Mouse (Mus musculus): ENCODE measurements at regions not wholly inside any gene's neighbourhood (a gene's known extent, or its start where the extent isn't known, plus 50 kb on each side); places are given as distances from the start of the nearest gene placed in this dataset.

DNA sequence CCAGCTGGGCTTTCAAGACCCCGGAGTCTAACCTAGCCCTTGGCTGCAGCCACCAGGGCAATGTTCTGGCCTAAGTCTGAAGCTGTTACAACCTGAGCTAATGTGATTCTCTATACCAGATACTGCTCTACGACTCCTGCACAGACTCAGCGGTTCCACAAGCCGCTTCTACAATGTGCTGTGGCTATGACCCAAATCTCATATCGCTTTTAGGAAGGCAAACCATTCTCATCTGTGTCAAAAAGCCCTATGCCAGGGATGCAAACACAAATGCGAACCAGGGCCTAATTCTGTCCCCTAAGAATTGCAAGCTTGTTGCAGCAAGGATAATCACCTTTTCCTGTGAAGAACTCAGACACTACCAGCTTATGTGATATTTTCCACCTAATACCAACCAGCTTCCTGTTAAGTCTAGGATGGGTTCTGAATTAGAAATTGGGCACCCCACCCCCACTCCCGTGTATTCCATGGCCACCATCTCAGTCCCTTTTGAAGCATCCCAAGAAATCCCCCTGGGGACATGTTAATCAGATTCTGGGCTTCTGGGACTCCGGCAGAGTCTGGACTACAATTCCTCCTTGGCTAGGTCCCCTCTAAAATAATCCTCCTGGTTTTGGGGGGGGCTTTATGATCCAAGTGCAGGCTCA, 182.8 kb downstream of the Sox11 start:
- Histone ChIP-seq H3K9ac (ENCODE audit: low read depth, low read length) (peak overlapping the region; percentile 36), H3K36me3 (ENCODE audit: control insufficient read depth, insufficient read depth, low read length) (no peaks in the 10 kb centered on the region), H3K4me3 (ENCODE audit: low read length) (peak overlapping the region; percentile 27), H3K27me3 (replicated peaks; ENCODE audit: control insufficient read depth, insufficient read depth, low read length) (no peaks in the 10 kb centered on the region), H3K27ac (ENCODE audit: low read depth, low read length) (0 out of 2 replicates have a peak overlapping the region, but pooled peaks have one; percentile 0), H3K9me3 (ENCODE audit: control insufficient read depth, low read length) (no peaks in the 10 kb centered on the region), H3K4me1 (ENCODE audit: control insufficient read depth, insufficient read depth, low read depth, low read length) (peaks cover 9% of the 10 kb centered on the region), H3K4me2 (ENCODE audit: low read length) (peak overlapping the region; percentile 37)
- WGBS: 60% methylated on average over 8 of the region's 8 CpGs
- ATAC-seq: no peak

DNA sequence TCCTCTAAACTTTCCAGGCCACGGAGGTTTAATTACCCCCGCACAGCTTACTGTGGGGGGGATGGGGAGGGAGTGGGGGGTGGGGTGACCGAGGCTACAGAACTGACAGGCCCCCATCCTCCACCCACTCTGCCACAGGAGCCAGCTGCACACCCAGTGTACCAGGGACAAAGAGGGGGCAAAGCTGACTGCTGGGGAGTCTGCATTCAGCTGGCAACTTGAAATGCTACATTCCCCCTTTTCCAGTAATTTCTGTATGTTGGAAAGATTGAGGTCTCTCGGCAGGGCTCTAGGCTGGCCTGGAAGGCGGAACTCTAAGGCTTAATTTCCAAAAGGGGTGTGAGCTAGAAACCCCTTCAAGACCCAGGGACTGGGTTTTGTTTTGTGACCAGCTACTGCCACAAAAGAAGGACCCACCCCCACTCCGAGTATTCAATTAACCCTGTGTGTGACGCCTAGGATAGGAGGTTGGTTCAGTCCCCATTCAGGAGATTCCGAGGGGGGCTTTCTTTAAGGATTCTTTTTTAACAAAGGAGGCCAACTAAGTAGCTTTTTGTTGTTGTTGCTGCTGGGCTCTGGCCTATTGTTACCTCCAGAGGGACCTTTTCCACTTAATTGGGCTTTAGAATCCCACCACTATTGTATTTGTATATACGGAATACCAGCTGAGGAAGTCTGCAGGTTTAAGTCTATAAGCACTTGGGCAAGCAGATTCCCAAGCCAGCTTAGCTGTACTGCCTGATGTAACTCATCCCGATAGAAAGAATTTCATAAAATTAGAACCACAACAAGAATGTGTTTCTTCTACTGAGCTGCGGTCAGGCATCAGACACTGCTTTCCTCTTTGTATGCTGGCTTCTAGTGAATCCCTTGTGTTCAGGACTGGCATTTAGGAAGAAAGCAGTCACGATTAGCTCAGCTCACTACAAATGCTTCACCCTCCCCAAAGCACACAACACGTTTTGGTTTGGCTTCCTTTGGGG, 191.2 kb downstream of the Sox11 start:
- WGBS: 13% methylated on average over 13 of the region's 13 CpGs
- Histone ChIP-seq H3K9ac (ENCODE audit: low read depth, low read length) (no peak overlapping the region), H3K4me1 (ENCODE audit: control insufficient read depth, insufficient read depth, low read depth, low read length) (peaks cover 15% of the 10 kb centered on the region), H3K4me3 (ENCODE audit: low read length) (no peak overlapping the region), H3K9me3 (ENCODE audit: control insufficient read depth, low read length) (no peaks in the 10 kb centered on the region), H3K36me3 (ENCODE audit: control insufficient read depth, insufficient read depth, low read length) (no peaks in the 10 kb centered on the region), H3K27ac (ENCODE audit: low read depth, low read length) (peak overlapping the region; percentile 44), H3K27me3 (replicated peaks; ENCODE audit: control insufficient read depth, insufficient read depth, low read length) (no peaks in the 10 kb centered on the region), H3K4me2 (ENCODE audit: low read length) (no peak overlapping the region)
- ATAC-seq: peak; percentile 57; the same call in 1 of the 2 replicates

DNA sequence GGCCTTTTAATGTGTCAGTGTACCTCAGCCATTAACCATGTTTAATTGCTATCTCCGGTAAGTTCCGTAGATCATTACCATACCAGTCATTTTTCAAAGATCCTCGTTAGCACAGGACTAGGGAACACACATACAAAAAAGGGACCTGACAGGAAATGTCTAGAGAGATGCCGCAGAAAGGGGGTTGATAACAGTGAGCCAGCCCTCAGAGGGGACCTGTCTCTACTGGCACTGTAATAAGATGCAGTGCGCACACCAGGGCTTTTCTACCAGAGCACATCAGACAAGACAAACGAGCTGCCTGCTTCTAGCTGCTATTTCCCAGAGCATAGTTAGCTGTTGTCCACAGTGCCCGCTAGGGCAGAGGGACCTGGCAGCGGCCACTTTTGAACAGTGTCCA, 199.1 kb downstream of the Sox11 start:
- peaks cover 17% of the 10 kb centered on the region for H3K4me1 ChIP-seq (ENCODE audit: control insufficient read depth, insufficient read depth, low read depth, low read length)
- H3K9me3 ChIP-seq (ENCODE audit: control insufficient read depth, low read length): no peaks in the 10 kb centered on the region
- 40% methylated on average over 8 of the region's 8 CpGs for WGBS
- no peak overlapping the region for H3K9ac ChIP-seq (ENCODE audit: low read depth, low read length)
- H3K36me3 ChIP-seq (ENCODE audit: control insufficient read depth, insufficient read depth, low read length): no peaks in the 10 kb centered on the region
- H3K4me2 ChIP-seq (ENCODE audit: low read length): no peak overlapping the region
- 0 out of 2 replicates have a peak overlapping the region, but pooled peaks have one; percentile 29 for H3K27ac ChIP-seq (ENCODE audit: low read depth, low read length)
- H3K27me3 ChIP-seq (replicated peaks; ENCODE audit: control insufficient read depth, insufficient read depth, low read length): no peaks in the 10 kb centered on the region
- peak; percentile 70 for ATAC-seq
- H3K4me3 ChIP-seq (ENCODE audit: low read length): no peak overlapping the region

DNA sequence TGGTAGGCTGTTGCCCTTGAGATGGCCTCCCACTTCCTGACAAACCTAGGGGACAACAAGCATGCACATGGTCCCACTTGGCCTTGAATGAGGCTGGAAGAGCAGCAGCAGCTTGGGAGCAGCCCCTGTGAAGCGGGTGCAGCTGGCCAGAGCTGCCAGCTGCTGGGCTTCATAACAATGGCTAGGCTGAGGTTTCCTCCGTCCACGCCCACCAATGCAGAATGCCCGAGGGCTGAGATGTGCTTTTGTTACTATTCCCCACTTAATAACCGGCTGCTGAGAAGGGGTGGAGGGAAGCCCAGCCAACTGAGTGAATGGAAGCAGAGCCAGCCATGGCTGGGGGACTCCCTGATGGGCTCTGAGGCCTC, 202.1 kb downstream of the Sox11 start:
- H3K4me1 ChIP-seq (ENCODE audit: control insufficient read depth, insufficient read depth, low read depth, low read length): peaks cover 25% of the 10 kb centered on the region
- peak overlapping the region; percentile 35; the same call in 1 of the 2 replicates for H3K9ac ChIP-seq (ENCODE audit: low read depth, low read length)

DNA sequence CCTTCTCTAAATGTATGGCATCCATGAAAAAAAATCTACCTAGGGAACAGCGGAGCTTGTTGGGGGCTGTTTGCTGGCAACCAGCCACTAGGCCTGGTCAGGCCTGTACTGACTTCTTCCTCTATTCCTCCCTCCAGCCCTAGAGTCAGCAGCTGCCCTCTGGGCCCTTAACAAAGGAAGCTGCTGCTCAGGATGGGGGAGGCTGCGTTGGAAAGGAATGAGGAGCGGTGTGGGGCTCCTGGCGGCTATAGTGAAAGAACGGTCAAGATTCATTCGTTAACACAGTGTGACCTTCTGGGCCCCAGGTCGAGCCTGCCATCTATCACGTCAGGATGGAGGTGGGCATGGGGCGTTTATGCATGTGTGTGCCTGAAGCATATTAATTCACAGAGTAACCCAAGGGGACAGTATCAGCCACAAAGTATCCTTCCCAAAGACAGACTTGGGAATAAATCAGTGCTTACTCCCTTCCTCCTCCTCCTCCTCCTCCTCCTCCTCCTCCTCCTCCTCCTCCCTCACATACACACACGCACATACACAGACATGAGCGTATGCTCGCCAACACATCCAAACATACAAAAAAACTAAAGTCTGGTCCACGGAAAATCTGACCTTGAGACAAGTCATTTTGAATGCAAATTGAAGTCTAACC, 202.6 kb downstream of the Sox11 start:
- Histone ChIP-seq H3K4me2 (ENCODE audit: low read length) (no peak overlapping the region), H3K36me3 (ENCODE audit: control insufficient read depth, insufficient read depth, low read length) (no peaks in the 10 kb centered on the region), H3K27ac (ENCODE audit: low read depth, low read length) (peak overlapping the region; percentile 80), H3K4me1 (ENCODE audit: control insufficient read depth, insufficient read depth, low read depth, low read length) (peaks cover 25% of the 10 kb centered on the region), H3K27me3 (replicated peaks; ENCODE audit: control insufficient read depth, insufficient read depth, low read length) (no peaks in the 10 kb centered on the region), H3K9me3 (ENCODE audit: control insufficient read depth, low read length) (no peaks in the 10 kb centered on the region), H3K9ac (ENCODE audit: low read depth, low read length) (peak overlapping the region; percentile 53), H3K4me3 (ENCODE audit: low read length) (no peak overlapping the region)
- WGBS: 24% methylated on average over 13 of the region's 13 CpGs
- ATAC-seq: peak; percentile 67

More for the DNA sequence above, 202.1 kb downstream of the Sox11 start:
- Histone ChIP-seq H3K36me3 (ENCODE audit: control insufficient read depth, insufficient read depth, low read length) (no peaks in the 10 kb centered on the region), H3K27ac (ENCODE audit: low read depth, low read length) (peak overlapping the region; percentile 42), H3K9me3 (ENCODE audit: control insufficient read depth, low read length) (no peaks in the 10 kb centered on the region), H3K27me3 (replicated peaks; ENCODE audit: control insufficient read depth, insufficient read depth, low read length) (no peaks in the 10 kb centered on the region), H3K4me3 (ENCODE audit: low read length) (no peak overlapping the region), H3K4me2 (ENCODE audit: low read length) (no peak overlapping the region)
- 16% methylated on average over 5 of the region's 5 CpGs for WGBS
- ATAC-seq: peak; percentile 47

DNA sequence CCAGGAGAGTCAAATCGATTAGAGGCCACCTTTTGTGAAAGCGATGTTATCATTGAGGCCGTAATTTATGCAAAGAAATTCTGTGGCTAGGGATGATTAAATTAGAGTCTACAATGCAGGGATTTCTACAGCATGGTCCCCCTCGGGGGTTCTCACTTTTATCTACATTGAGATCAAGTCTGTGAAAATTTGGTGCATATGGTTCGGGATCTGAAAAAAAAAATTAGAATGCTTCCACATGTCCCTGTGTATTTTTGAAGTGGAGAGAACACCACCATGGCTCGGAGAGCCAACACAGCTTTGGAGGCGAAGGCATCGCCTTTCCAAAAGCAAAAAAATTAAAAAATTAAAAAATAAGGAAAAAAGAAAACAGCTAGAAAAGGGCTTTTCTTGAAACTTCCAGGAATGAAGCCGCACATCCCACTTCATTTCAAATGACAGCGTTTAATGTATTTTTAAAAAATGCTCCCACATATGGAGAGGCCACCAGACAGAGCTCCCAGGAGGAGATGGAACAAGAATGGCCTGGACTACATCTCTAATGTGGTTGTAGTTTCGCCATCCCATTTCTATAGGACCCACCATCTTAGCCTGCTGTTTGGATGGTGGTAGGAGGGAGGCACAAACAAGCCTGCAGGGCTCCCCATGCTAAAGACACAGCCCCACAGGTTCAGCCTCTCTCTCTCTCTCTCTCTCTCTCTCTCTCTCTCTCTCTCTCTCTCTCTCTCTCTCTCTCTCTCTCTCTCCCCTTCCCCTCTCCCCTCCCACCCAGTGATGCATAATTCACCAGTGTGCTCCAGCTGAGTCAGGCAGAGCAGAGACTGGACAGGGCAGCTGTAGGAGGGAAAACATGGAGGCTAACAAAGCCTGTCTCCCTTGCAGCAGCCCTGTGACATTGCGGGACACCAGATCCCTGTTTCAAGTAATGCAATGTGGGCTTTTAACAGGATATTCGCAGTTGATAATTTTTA, 203.4 kb downstream of the Sox11 start:
- H3K4me1 ChIP-seq (ENCODE audit: control insufficient read depth, insufficient read depth, low read depth, low read length): peaks cover 25% of the 10 kb centered on the region
- H3K36me3 ChIP-seq (ENCODE audit: control insufficient read depth, insufficient read depth, low read length): no peaks in the 10 kb centered on the region
- 39% methylated on average over 13 of the region's 13 CpGs for WGBS
- no peaks in the 10 kb centered on the region for H3K9me3 ChIP-seq (ENCODE audit: control insufficient read depth, low read length)
- H3K4me2 ChIP-seq (ENCODE audit: low read length): no peak overlapping the region
- no peaks in the 10 kb centered on the region for H3K27me3 ChIP-seq (replicated peaks; ENCODE audit: control insufficient read depth, insufficient read depth, low read length)
- H3K4me3 ChIP-seq (ENCODE audit: low read length): no peak overlapping the region
- no peak overlapping the region; the same call in 1 of the 2 replicates for H3K9ac ChIP-seq (ENCODE audit: low read depth, low read length)
- ATAC-seq: no peak
- H3K27ac ChIP-seq (ENCODE audit: low read depth, low read length): peak overlapping the region; percentile 80

GRCm38 (mm10) chr12:27135997-27136559, 206.3 kb downstream of the Sox11 start:
- Histone ChIP-seq H3K27me3 (replicated peaks; ENCODE audit: control insufficient read depth, insufficient read depth, low read length) (no peaks in the 10 kb centered on the region), H3K27ac (ENCODE audit: low read depth, low read length) (no peak overlapping the region; the same call in 1 of the 2 replicates), H3K4me1 (ENCODE audit: control insufficient read depth, insufficient read depth, low read depth, low read length) (peaks cover 22% of the 10 kb centered on the region), H3K9ac (ENCODE audit: low read depth, low read length) (peak overlapping the region; percentile 22; the same call in 1 of the 2 replicates), H3K4me2 (ENCODE audit: low read length) (no peak overlapping the region), H3K9me3 (ENCODE audit: control insufficient read depth, low read length) (no peaks in the 10 kb centered on the region), H3K36me3 (ENCODE audit: control insufficient read depth, insufficient read depth, low read length) (no peaks in the 10 kb centered on the region), H3K4me3 (ENCODE audit: low read length) (no peak overlapping the region)
- no peak for ATAC-seq
- WGBS: 54% methylated on average over 10 of the region's 10 CpGs

GRCm38 (mm10) chr12:27130544-27130943, 211.8 kb downstream of the Sox11 start:
- Histone ChIP-seq H3K4me1 (ENCODE audit: control insufficient read depth, insufficient read depth, low read depth, low read length) (no peaks in the 10 kb centered on the region), H3K36me3 (ENCODE audit: control insufficient read depth, insufficient read depth, low read length) (no peaks in the 10 kb centered on the region), H3K9ac (ENCODE audit: low read depth, low read length) (no peak overlapping the region), H3K4me2 (ENCODE audit: low read length) (no peak overlapping the region), H3K9me3 (ENCODE audit: control insufficient read depth, low read length) (no peaks in the 10 kb centered on the region), H3K4me3 (ENCODE audit: low read length) (no peak overlapping the region), H3K27me3 (replicated peaks; ENCODE audit: control insufficient read depth, insufficient read depth, low read length) (no peaks in the 10 kb centered on the region), H3K27ac (ENCODE audit: low read depth, low read length) (no peak overlapping the region)
- 100% methylated on average over 1 of the region's 1 CpGs for WGBS
- ATAC-seq: no peak

Data from hindbrain, embryonic 16.5 days (tissue).